Mouse (Mus musculus): ENCODE results near the gene Camk2g.

DNA sequence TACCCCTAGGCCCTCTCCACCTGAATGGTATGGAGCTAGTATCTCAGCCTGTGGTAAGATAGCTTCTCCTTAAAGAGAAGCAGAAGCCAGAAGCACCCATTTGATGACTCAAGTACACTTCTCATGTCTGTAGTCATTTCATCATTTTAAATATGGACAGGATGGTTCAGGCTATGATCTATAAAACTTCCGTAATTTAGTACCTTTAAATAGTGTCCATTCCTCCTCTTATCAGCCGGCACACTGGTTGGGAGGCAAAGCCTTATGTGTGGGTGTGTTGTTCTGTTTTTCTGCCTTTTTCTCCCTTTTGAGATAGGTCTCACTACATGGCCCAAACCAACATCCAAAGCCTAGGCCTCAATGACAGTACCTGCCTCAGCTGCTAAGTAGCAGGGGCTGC lies 95.4 kb downstream of the Camk2g start:
- TF ChIP-seq CHD2 (IDR thresholded peaks at IDR 0.05; ENCODE audit: low read depth, low read length) (no peak), MAFK (IDR thresholded peaks at IDR 0.05; ENCODE audit: insufficient read depth, low read depth, low read length) (no peak), ZC3H11A (IDR thresholded peaks at IDR 0.05; ENCODE audit: borderline replicate concordance, low read depth, low read length) (no peak)
